Mouse (Mus musculus): ENCODE results near the gene Pih1h3b. TPM values are rescaled to one million over a fixed set of nuclear protein-coding genes. Genes with fewer than 3 reads are reported as not detected.

Gene Pih1h3b
- total RNA-seq (2021): not detected

GRCm38 (mm10) chrX:140062135-140062975 lies at the start of gene Pih1h3b, which contains the start of gene Nup62cl:
Gene Pih1h3b, plus strand, starts transcription at chrX:140062879.
Gene Nup62cl, minus strand, starts transcription at chrX:140062712.
- peak in 1 of 2 experiments; percentile 3 for DNase-seq (ENCODE audit: low spot score in 2 of 2)

DNA sequence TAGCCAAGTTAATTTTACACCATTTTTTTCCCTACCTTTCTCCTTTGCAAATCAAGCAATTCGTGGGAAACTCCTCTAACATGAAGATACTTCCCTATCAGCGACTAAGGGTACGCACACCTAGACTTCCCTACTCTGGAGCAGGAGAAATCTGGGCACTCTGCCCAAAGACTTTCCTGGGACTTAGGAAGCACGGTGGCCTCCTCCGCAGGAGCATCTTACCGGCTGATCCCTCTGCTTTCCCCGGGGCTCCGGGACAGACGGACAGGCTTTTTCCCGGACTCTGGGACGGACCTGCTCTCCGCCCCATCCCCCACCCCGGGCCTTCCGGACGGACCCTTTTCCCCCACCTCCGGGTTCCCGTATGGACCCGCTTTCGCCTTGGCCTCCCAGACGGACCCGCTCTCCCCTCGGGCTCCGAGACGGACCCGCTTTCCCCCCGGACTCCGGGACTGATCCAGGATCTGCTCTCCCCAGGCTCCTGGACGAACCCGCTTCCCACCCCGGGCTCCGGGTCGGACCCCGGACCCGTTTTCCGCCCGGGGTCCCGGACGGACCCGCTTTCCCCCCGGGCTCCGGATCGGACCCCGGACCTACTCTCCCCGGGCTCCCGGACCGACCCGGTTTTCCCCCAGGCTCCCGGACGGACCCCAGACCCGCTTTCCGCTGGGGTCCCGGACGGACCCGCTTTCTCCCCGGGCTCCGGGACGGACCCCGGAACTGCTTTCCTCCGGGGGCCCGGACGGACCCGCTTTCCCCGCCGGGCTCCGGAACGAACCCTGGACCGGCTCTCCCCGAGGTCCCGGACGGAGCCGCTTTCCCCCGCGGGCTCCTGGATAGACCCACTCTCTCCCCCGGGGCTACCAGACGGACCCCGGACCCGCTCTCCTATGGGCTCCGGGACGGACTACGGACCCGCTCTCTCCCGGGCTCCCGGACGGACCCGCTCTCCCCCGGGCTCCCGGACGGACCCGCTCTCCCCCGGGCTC lies 1.5 kb upstream of the Pih1h3b start:
- no peak for DNase-seq (ENCODE audit: low spot score in 2 of 2)
- intact Hi-C loops (cut with DNase I): no loop called here

More at GRCm38 (mm10) chrX:140062135-140062975, at the start of gene Pih1h3b, which contains the start of gene Nup62cl:
- intact Hi-C loops (cut with DNase I): no loop called here

GRCm38 (mm10) chrX:140082535-140082934 lies 19.9 kb downstream of the Pih1h3b start:
- intact Hi-C loops (cut with DNase I): no loop called here
- DNase-seq (ENCODE audit: low spot score in 2 of 2): no peak

DNA sequence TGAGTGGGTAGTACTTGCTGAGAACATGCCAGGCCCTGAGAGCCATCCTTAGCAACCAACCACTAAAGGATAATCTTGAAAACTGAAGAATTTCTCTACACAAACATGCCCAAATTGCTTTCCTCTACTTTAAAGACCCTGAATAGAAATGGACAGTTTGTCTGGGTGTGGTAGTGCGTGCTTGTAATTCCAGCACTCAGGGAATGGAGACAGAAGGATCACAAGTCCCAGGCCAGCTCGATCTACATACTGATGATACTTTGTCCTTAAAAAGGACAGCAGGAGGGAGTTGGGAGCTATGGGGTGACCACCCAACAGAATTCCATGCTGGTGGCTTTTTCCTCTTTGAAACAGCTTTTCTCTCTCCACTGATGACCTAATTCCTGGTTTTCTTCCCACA lies 31.4 kb downstream of the Pih1h3b start:
- intact Hi-C loops (cut with DNase I): no loop called here

More for the DNA sequence above, 31.4 kb downstream of the Pih1h3b start:
- DNase-seq (ENCODE audit: low spot score in 2 of 2): no peak

Other genes with a start within 250 kb of the Pih1h3b start
- gene Morc4, start 191.2 kb upstream of the Pih1h3b start, total RNA-seq (2021): 1 to 10 TPM; 3.5 to 5.3 TPM
- gene Rbm41, start 64.3 kb upstream of the Pih1h3b start, total RNA-seq (2021): 10 to 100 TPM in 1 of 2 experiments, 1 to 10 TPM in 1; 8.9 to 10.7 TPM
- not detected for gene Nup62cl, start 167 bp upstream of the Pih1h3b start, total RNA-seq (2021)